Mouse (Mus musculus): Measurements from ENCODE around the gene Frat2.
A peak's percentile ranks its signal among the peaks of the same experiment; 100 is the strongest.

Frat2 gene

DNA sequence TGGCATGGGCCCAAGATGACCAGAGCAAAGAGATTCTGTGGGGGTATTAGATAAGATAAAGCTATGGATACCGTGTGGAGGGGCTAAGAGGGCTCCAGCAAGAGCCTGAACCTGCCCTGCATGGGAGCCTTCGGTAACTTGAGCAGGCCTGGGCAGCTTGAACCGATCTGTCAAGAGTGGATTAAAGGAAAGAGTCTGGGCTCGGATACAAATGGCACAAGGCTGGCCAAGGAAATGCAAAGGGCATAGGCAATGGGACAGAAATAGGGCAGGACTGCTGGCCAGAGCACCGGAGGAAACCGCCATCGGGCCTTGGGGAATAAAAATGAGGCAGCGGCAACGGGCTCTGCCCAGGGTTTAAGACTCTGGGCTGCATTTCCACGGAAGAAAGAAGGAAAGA is 30.6 kb downstream of the Frat2 start:
- no peak for DNase-seq

- DNase-seq, result peak in 1 of 2 experiments; percentile 48
Measured at GRCm38 (mm10) chr19:41816915-41817314, 31.0 kb downstream of the Frat2 start.

GRCm38 (mm10) chr19:41816410-41816809 is 31.5 kb downstream of the Frat2 start:
- no peak for DNase-seq

GRCm38 (mm10) chr19:41813374-41813773 is 34.6 kb downstream of the Frat2 start:
- no peak for DNase-seq

DNA sequence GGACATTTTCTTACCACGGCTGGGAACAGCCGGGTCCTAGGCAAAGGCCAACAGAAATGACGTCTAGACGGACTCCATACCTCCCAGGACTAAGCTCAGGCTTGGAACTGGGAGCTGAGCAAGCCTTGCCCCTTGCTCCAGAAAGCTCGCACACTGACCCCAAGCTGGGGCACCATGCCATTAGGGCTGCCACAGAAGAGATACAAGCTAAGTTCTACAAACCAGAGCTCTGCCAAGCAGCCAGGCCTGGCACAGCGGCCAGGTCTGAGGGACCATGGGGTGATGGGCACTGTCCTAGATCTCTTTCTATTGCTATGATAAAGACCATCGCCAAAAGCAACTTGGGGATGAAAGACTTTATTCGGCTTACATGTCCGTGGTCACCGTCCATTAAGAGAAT is 35.4 kb downstream of the Frat2 start:
- no peak for DNase-seq

- DNase-seq, result no peak
Measured at GRCm38 (mm10) chr19:41810074-41810473, 37.9 kb downstream of the Frat2 start.

DNA sequence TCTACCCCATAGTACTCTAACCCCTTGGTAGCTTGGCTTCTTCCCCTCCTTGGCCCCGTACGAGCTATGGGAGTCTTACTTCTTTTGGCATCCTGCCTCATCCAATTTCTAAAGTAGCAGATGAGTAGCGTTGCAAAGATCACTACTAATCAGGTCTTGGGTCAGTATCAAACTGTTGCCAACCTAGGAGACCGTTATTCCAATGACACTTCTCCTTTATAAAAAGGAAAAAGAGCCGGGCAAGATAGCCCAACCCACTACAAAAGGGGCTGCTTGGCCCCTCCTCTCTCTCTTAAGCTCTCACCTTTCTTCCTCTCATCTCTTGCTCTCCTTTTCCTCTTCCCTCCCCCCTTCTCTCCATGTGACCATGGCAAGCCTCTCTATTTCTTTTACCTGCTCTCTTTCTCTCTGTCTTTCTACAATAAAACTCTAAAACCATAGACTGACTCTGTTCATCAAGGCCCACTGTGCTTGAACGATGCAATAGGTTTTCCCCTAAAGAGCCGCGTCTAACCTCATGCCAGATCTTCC is 39.8 kb downstream of the Frat2 start:
- no peak for DNase-seq

- DNase-seq, result no peak
Measured at GRCm38 (mm10) chr19:41807497-41807896, 40.4 kb downstream of the Frat2 start.

- no peak for DNase-seq
Measured at GRCm38 (mm10) chr19:41805831-41806230, 42.1 kb downstream of the Frat2 start.

GRCm38 (mm10) chr19:41803322-41803721 is 44.6 kb downstream of the Frat2 start:
- DNase-seq, result peak; percentile 39 to 44

GRCm38 (mm10) chr19:41801742-41802369 is 46.1 kb downstream of the Frat2 start, which contains the start of gene Arhgap19:
Arhgap19 (minus strand) TSS chr19:41802047.
- peak; percentile 93 to 94 for DNase-seq

GRCm38 (mm10) chr19:41800986-41801741 is 46.8 kb downstream of the Frat2 start:
- no peak for DNase-seq

DNA sequence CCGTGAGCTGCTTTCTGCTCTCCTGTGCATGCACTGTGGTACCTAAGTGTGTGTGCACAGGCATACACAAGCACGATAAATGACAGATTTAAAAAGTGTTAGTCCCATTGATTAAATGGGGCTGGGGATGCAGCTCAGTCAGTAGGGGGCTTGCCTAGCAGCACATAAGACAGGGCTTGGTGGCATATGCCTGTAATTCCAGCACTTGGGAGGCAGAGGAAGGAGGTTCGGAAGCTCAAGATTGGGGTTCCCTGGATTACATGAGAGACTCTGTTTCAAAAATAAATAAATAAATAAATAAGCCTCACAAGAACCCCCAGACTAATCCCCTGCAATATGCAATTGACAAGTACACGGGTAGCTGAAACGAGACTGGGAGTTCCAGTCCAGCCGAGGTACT is 47.5 kb downstream of the Frat2 start:
- no peak for DNase-seq

DNA sequence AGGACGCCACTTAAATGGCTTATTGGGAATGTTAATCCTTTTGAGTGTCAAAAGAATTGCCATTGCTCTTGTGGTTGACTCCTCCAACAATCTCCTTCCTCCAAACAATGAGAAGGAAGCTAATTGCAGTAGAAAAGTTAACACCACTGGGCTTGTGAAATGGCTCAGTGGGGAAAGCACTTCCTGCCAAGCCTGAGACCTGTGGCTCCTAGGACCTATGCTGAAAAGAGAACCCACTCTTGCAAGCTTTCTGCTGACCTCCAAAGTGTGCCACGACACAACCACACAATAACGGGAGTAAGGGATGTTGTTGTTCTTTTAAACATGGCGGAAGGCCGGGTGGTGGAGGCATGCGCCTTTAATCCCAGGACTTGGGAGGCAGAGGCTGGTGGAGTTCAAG is 50.4 kb downstream of the Frat2 start:
- DNase-seq, result no peak

- no peak for DNase-seq
Measured at GRCm38 (mm10) chr19:41796789-41797327, 51.1 kb downstream of the Frat2 start.

GRCm38 (mm10) chr19:41796148-41796760 is 51.7 kb downstream of the Frat2 start:
- DNase-seq, result no peak

Data from lung, postnatal 4 days (tissue).